Mouse (Mus musculus) adrenal gland, postnatal 10 days (tissue): ENCODE measurements around the gene Vmn1r118. TPM values are rescaled to one million over a fixed set of nuclear protein-coding genes. Genes with fewer than 3 reads are reported as not detected.
"Not testable (repeated sequence)": the region's sequence is repeated elsewhere in the genome, so short reads cannot be mapped to it uniquely, and the experiment has no call there.

Experiments
- DNase-seq: peaks from one replicate; pipeline ENCODE4 v3.0.0; 2021; ENCODE audit warnings: mixed read lengths
- long read RNA-seq, 2 experiments: library from polyadenylated mRNA; stranded (forward); transcript quantifications; one replicate each; pipeline ENCODE4 v2.0.0; 2021
- total RNA-seq, 2 experiments: library from RNA; stranded (reverse); gene quantifications; 2 replicates each; pipeline ENCODE4 v1.2.3; 2021

Vmn1r118 gene
- not detected for total RNA-seq
- long read RNA-seq, experiment 1, result 0 reads
- long read RNA-seq, experiment 2, result 0 reads

DNA sequence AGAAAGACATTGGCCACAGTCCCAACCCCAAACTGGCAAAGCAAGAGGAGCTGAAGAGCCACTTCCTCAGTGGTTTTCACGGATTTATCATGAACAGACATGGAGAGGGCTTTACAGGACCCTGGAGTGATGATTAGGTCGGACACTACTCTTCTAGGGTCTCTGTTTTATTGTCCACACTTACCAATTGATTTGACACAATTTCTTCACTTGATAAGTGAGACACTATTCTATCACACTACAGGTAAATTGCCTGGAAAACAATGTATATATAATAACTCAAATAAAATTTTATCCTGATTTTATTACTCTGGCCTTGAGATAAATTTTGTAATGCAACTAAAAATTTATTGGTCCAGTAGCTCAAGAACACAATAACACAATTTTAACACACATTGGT is at the start of gene Vmn1r118:
Gene Vmn1r118, minus strand, starts transcription at position 101 of the 400 bp plus-strand sequence.
- not testable (repeated sequence) for DNase-seq

DNA sequence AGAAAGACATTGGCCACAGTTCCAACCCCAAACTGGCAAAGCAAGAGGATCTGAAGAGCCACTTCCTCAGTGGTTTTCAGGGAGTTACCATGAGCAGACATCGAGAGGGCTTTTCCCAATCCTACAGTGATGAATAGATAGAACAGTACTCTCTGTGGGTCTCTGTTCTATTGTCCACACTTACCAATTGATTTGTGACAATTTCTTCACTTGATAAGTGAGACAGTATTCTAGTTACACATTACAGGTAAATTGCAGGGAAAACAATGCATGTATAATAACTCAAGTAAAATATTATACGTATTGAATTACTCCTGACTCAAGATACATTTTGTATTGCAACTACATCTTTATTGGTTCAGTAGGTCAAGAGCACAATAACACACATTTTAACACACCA is 28.1 kb downstream of the Vmn1r118 start, which contains the start of gene Vmn1r117:
Gene Vmn1r117, minus strand, starts transcription at position 101 of the 400 bp plus-strand sequence.
- DNase-seq, result not testable (repeated sequence)

DNA sequence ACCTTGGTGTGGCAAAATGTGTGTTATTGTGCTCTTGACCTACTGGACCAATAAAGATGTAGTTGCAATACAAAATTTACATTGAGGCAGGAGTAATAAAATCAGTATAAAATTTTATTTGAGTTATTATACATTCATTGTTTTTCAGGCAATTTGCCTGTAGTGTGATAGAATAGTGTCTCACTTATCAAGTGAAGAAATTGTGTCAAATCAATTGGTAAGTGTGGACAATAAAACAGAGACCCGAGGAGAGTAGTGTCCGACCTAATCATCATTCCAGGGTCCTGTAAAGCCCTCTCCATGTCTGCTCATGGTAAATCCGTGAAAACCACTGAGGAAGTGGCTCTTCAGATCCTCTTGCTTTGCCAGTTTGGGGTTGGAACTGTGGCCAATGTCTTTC is 40.2 kb downstream of the Vmn1r118 start, which contains the start of gene Vmn1r116:
Gene Vmn1r116, plus strand, starts transcription at position 301 of the 400 bp plus-strand sequence.
- not testable (repeated sequence) for DNase-seq

Other genes with a start within 250 kb of the Vmn1r118 start
- gene Vmn1r107, start 243.4 kb downstream of the Vmn1r118 start, total RNA-seq, result not detected
- gene Vmn1r111, start 209.1 kb downstream of the Vmn1r118 start, total RNA-seq, result not detected
- gene Gm10668, start 181.7 kb downstream of the Vmn1r118 start, total RNA-seq, result not detected
- not detected for gene Vmn1r112, start 141.2 kb downstream of the Vmn1r118 start, total RNA-seq
- not detected for gene Vmn1r113, start 125.1 kb downstream of the Vmn1r118 start, total RNA-seq
- not detected for gene Vmn1r114, start 100.2 kb downstream of the Vmn1r118 start, total RNA-seq
- not detected for gene Vmn1r115, start 67.4 kb downstream of the Vmn1r118 start, total RNA-seq
- not detected for gene Vmn1r116, start 40.1 kb downstream of the Vmn1r118 start, total RNA-seq
- not detected for gene Vmn1r117, start 28.2 kb downstream of the Vmn1r118 start, total RNA-seq
- gene Vmn1r119, start 100.1 kb upstream of the Vmn1r118 start, total RNA-seq, result not detected
- gene Vmn1r120, start 141.4 kb upstream of the Vmn1r118 start, total RNA-seq, result not detected
- not detected for gene Vmn1r121, start 186.2 kb upstream of the Vmn1r118 start, total RNA-seq
- not detected for gene Vmn1r122, start 221.8 kb upstream of the Vmn1r118 start, total RNA-seq
- not detected for gene Vmn1r123, start 249.8 kb upstream of the Vmn1r118 start, total RNA-seq